Comparison of ENCODE assay signal across 15 mouse cellular contexts in genomic region chr12:35048891-35049290, GRCm38 (mm10). TPM values are rescaled to one million over a fixed set of nuclear protein-coding genes. Genes with fewer than 3 reads are reported as not detected.
A peak's percentile ranks its signal among the peaks of the same experiment; 100 is the strongest.
DNase-seq lines count a peak whose midpoint lies in the region; ATAC-seq and TF ChIP-seq lines count a peak whose summit lies in the region.
"Had no signal": no experiment of that assay in that cellular context is flagged by ENCODE, and none has a peak within 500 bp of the region (broad histone marks: within the 10 kb centered on the region; RNA-seq: fewer than 3 reads in every experiment).

No protein-coding gene starts in this region.

- peak overlapping the region; percentile 85 for H3K4me2 ChIP-seq in heart, embryonic 13.5 days
- H3K4me2 ChIP-seq in kidney, postnatal 0 days (ENCODE audit: low read length) = peak overlapping the region; percentile 5; the same call in 1 of the 2 replicates
- H3K4me2 ChIP-seq in CH12.LX (ENCODE audit: insufficient read depth, low read depth, poor library complexity, severe bottlenecking) = peak overlapping the region; percentile 78; the same call in 1 of the 2 replicates
- H3K4me2 ChIP-seq in liver, embryonic 12.5 days = peak overlapping the region; percentile 90; the same call in 1 of the 2 replicates

- H3K4me1 ChIP-seq in heart, embryonic 13.5 days = peaks cover 50% of the 10 kb centered on the region
- H3K4me1 ChIP-seq in kidney, postnatal 0 days (replicated peaks; ENCODE audit: insufficient read depth, low read length) = no peaks in the 10 kb centered on the region; the same call in none of the 2 replicates
- peaks cover 7 to 31% of the 10 kb centered on the region in 2 experiments for H3K4me1 ChIP-seq in CH12.LX (ENCODE audit: control insufficient read depth in 1 of 2, insufficient read depth in 2 of 2)
- H3K4me1 ChIP-seq in liver, embryonic 12.5 days = peaks cover 20% of the 10 kb centered on the region

- peaks cover 31% of the 10 kb centered on the region for H3K79me2 ChIP-seq in CH12.LX (replicated peaks; ENCODE audit: control insufficient read depth, extremely low read depth, insufficient read depth, poor library complexity, severe bottlenecking)

- TF ChIP-seq CTCF in kidney, postnatal 0 days (IDR thresholded peaks at IDR 0.05; ENCODE audit: low read depth) = no peak
- no peak for TF ChIP-seq CTCF in CH12.LX (conservative IDR thresholded peaks at IDR 0.05 in 1 of 2, IDR thresholded peaks at IDR 0.05 in 1 of 2; ENCODE audit: low read depth in 2 of 2, low read length in 2 of 2)

- dilution Hi-C loops in CH12.LX (cut with MboI; ENCODE audit: extremely low pct_ligation_motif_present, extremely low pct_unique_long_range_greater_than_20kb, low sequenced_read_pairs) = no loop called here

- H3K27ac ChIP-seq in heart, embryonic 13.5 days (replicated peaks) = 0 out of 2 replicates have a peak overlapping the region, but pooled peaks have one; percentile 21
- H3K27ac ChIP-seq in kidney, postnatal 0 days = no peak overlapping the region
- no peak overlapping the region for H3K27ac ChIP-seq in CH12.LX (ENCODE audit: insufficient read depth, low read depth)
- H3K27ac ChIP-seq in liver, embryonic 12.5 days = no peak overlapping the region
- H3K27ac ChIP-seq: forebrain, embryonic 12.5 days; midbrain, embryonic 10.5 days had no signal

- no peak overlapping the region for H3K9ac ChIP-seq in heart, embryonic 13.5 days
- H3K9ac ChIP-seq in kidney, postnatal 0 days (ENCODE audit: low read depth, low read length) = no peak overlapping the region
- H3K9ac ChIP-seq in CH12.LX (ENCODE audit: insufficient read depth, low read depth) = peak overlapping the region; percentile 44
- H3K9ac ChIP-seq in liver, embryonic 12.5 days = no peak overlapping the region

- H3K9me3 ChIP-seq in heart, embryonic 13.5 days = no peaks in the 10 kb centered on the region
- H3K9me3 ChIP-seq in kidney, postnatal 0 days (replicated peaks; ENCODE audit: low read length) = no peaks in the 10 kb centered on the region
- H3K9me3 ChIP-seq in CH12.LX (replicated peaks; ENCODE audit: low read length) = no peaks in the 10 kb centered on the region
- H3K9me3 ChIP-seq in liver, embryonic 12.5 days (replicated peaks) = no peaks in the 10 kb centered on the region
- H3K9me3 ChIP-seq: forebrain, embryonic 12.5 days; midbrain, embryonic 10.5 days had no signal

- ATAC-seq in heart, embryonic 13.5 days (ENCODE audit: extremely low read depth, insufficient number of reproducible peaks, low FRiP score, low TSS enrichment) = no peak
- ATAC-seq in kidney, postnatal 0 days (replicated peaks; ENCODE audit: low FRiP score, low read depth) = no peak
- no peak for ATAC-seq in liver, embryonic 12.5 days

- H3K4me3 ChIP-seq in heart, embryonic 13.5 days = peak overlapping the region; percentile 97; the same call in 1 of the 2 replicates
- H3K4me3 ChIP-seq in kidney, postnatal 0 days (replicated peaks; ENCODE audit: low read depth, low read length) = no peak overlapping the region
- H3K4me3 ChIP-seq in CH12.LX (replicated peaks in 1 of 3; ENCODE audit: low read depth in 2 of 3, low read length in 2 of 3, poor library complexity in 1 of 3) = peak overlapping the region in 1 of 3 experiments; percentile 78
- no peak overlapping the region for H3K4me3 ChIP-seq in liver, embryonic 12.5 days

- TF ChIP-seq RAD21 in CH12.LX (IDR thresholded peaks at IDR 0.05; ENCODE audit: low read depth, low read length) = no peak

- WGBS in heart, embryonic 13.5 days = 43% methylated on average over 3 of the region's 3 CpGs
- WGBS in kidney, postnatal 0 days = 82% methylated on average over 3 of the region's 3 CpGs
- WGBS in liver, embryonic 12.5 days (ENCODE audit: insufficient replicate concordance) = 70% methylated on average over 3 of the region's 3 CpGs

- TF ChIP-seq POLR2A in CH12.LX (IDR thresholded peaks at IDR 0.05; ENCODE audit: low read depth, low read length) = no peak

- in situ Hi-C loops in CH12.LX (cut with MboI; ENCODE audit: low pct_ligation_motif_present, low pct_unique_long_range_greater_than_20kb, low sequenced_read_pairs) = no loop called here

- no peak for DNase-seq in heart, adult 9 months (ENCODE audit: low spot score in 2 of 2)
- DNase-seq in kidney, postnatal 0 days (ENCODE audit: low spot score) = no peak
- DNase-seq in kidney, postnatal 10 days = no peak
- DNase-seq in CH12.LX (ENCODE audit: extremely low read depth) = no peak
- DNase-seq in right cerebral cortex, postnatal 4 days = no peak
- no peak for DNase-seq in natural killer cell, adult 2 months (ENCODE audit: low spot score in 2 of 2)
- DNase-seq: adrenal gland, postnatal 14 days; cerebellum, postnatal 25 days; kidney, adult 2 months; right cerebral cortex, postnatal 25 days; thymus, adult 2 months had no signal

- TF ChIP-seq EP300 in CH12.LX (IDR thresholded peaks at IDR 0.05; ENCODE audit: low read length) = no peak

- H3K27me3 ChIP-seq in heart, embryonic 13.5 days (replicated peaks) = no peaks in the 10 kb centered on the region
- H3K27me3 ChIP-seq in kidney, postnatal 0 days (ENCODE audit: insufficient read depth, low read length) = no peaks in the 10 kb centered on the region
- no peaks in the 10 kb centered on the region for H3K27me3 ChIP-seq in CH12.LX (replicated peaks)
- H3K27me3 ChIP-seq in liver, embryonic 12.5 days (replicated peaks) = no peaks in the 10 kb centered on the region

- no peaks in the 10 kb centered on the region for H3K36me3 ChIP-seq in heart, embryonic 13.5 days
- H3K36me3 ChIP-seq in kidney, postnatal 0 days (ENCODE audit: insufficient read depth, low read length) = no peaks in the 10 kb centered on the region
- H3K36me3 ChIP-seq in CH12.LX (replicated peaks in 1 of 2; ENCODE audit: control insufficient read depth in 1 of 2, insufficient read depth in 1 of 2, low read length in 1 of 2) = no peaks in the 10 kb centered on the region
- no peaks in the 10 kb centered on the region for H3K36me3 ChIP-seq in liver, embryonic 12.5 days
- H3K36me3 ChIP-seq: forebrain, embryonic 12.5 days; midbrain, embryonic 10.5 days had no signal

TF ChIP-seq in CH12.LX, 34 proteins besides CTCF, POLR2A, EP300 and RAD21:
- no peak for TF ChIP-seq TBP (conservative IDR thresholded peaks at IDR 0.05; ENCODE audit: low read depth, low read length)
- TF ChIP-seq POLR2AphosphoS2 (IDR thresholded peaks at IDR 0.05; ENCODE audit: low read depth, low read length) = no peak
- TF ChIP-seq JUND (conservative IDR thresholded peaks at IDR 0.05; ENCODE audit: low read depth, low read length) = no peak
- no peak for TF ChIP-seq CHD1 (IDR thresholded peaks at IDR 0.05; ENCODE audit: low read depth, low read length)
- no peak for TF ChIP-seq RCOR1 (conservative IDR thresholded peaks at IDR 0.05; ENCODE audit: low read depth, low read length)
- no peak for TF ChIP-seq JUN (IDR thresholded peaks at IDR 0.05; ENCODE audit: insufficient read depth, low read depth, low read length)
- no peak for TF ChIP-seq NELFE (IDR thresholded peaks at IDR 0.05; ENCODE audit: low read depth, low read length)

RNA-seq across cellular contexts. Expression of gene Snx13, which starts 1.9 kb away (rescaled TPM):
- polyA plus RNA-seq in heart, embryonic 13.5 days (2015; fragmentation: Nextera tagmentation; extraction: Ambion mirVana) = 24.5 and 28.7 TPM in 2 replicates
- 28.0 and 28.1 TPM in 2 replicates for polyA plus RNA-seq in kidney, postnatal 0 days (2015; fragmentation: Nextera tagmentation; extraction: Ambion mirVana)
- total RNA-seq in CH12.LX (2012; rRNA removed) = 7.0 and 7.6 TPM in 2 replicates
- 11.2 and 12.2 TPM in 2 replicates for total RNA-seq in CH12.LX (2014; rRNA removed)
- 11.4 and 13.5 TPM in 2 replicates for polyA plus RNA-seq in CH12.LX (2012; ENCODE audit: insufficient read length, low read depth)
- 8.4 and 10.3 TPM in 2 replicates for polyA plus RNA-seq in liver, embryonic 12.5 days (2016; fragmentation: Nextera tagmentation; extraction: Ambion mirVana)

Comparison
In these comparisons a context has a peak if more than half of its experiments do, and no peak if none do; other contexts are left out.
1. H3K4me2 ChIP-seq: peak in every context shown above with its lines; median percentile 90 in liver, embryonic 12.5 days; 85 in heart, embryonic 13.5 days; 78 in CH12.LX; 5 in kidney, postnatal 0 days.